Mouse (Mus musculus) E14TG2a.4 (cell line): ENCODE results near the gene Gm5269.

Source experiments
- H3K27me3 ChIP-seq: 2 replicates; pipeline ENCODE4 v1.6.1; 2014; ENCODE audit warnings: low read length, control low read depth; ENCODE audit not compliant: insufficient read depth
- H3K36me3 ChIP-seq: 2 replicates; pipeline ENCODE4 v1.6.1; 2014; ENCODE audit warnings: low read length, control low read depth; ENCODE audit not compliant: insufficient read depth
- H3K4me1 ChIP-seq: replicated peaks from 2 replicates; pipeline ENCODE4 v1.6.1; 2014; ENCODE audit warnings: low read depth, low read length, control low read depth
- H3K4me3 ChIP-seq: replicated peaks from 2 replicates; pipeline ENCODE4 v1.5.1; 2014; ENCODE audit warnings: mild to moderate bottlenecking, low read length
- H3K9me3 ChIP-seq: 2 replicates; pipeline ENCODE4 v1.6.1; 2014; ENCODE audit warnings: low read length, control low read depth
- CTCF ChIP-seq: conservative IDR thresholded peaks from 2 replicates; pipeline ENCODE4 v1.5.1; 2014; ENCODE audit warnings: low read length
- NANOG ChIP-seq: IDR thresholded peaks from 2 replicates; pipeline ENCODE4 v1.6.1; 2014; ENCODE audit warnings: borderline replicate concordance, low read length, mixed read lengths
- POU5F1 ChIP-seq: IDR thresholded peaks from 2 replicates; pipeline ENCODE4 v1.6.1; 2014; ENCODE audit warnings: low read length, borderline replicate concordance

Gene Gm5269

DNA sequence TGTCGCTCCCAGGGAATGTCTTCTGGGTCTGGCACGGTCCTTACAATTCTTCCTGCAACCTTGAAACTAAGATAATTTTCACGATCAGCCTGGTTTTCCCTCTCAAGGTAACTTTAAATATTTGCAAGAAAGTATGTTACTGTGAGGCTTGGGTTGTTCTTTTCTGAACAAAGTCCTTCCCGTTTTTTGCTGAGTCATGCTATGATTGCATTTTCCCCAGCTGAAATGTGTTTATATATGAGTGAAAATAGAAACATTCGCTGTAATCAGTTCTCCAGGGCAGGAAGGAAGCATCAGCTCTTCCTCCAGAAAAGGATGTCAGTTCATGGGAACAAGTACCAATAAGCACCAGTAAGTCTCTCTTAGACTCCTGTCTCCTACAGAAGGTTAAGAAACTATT, 29.7 kb downstream of the Gm5269 start:
- Histone ChIP-seq H3K4me1 (peaks cover 16% of the 10 kb centered on the region), H3K4me3 (no peak overlapping the region), H3K9me3 (no peaks in the 10 kb centered on the region), H3K27me3 (no peaks in the 10 kb centered on the region), H3K36me3 (no peaks in the 10 kb centered on the region)
- no peak for TF ChIP-seq CTCF
- TF ChIP-seq POU5F1, result no peak
- no peak for TF ChIP-seq NANOG

DNA sequence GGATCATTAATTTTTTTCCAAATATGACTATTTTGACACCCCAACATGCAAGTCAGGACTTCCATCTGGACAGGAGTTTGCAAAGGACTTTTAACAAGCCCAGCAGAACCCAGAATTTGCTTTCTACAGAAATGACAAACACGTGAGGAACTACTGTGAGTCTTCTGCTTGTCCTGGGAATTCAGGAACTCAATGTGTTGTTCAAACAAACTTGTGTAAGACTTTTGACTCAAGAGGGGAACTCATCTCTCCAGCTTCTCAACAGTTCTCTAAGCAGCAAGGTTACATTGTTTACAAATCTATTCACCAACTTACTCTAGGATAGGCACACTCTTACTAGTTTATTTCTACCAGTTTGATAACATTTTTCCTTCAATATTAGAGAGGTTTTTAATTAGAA, 32.0 kb downstream of the Gm5269 start:
- H3K9me3 ChIP-seq, result no peaks in the 10 kb centered on the region
- H3K36me3 ChIP-seq, result no peaks in the 10 kb centered on the region
- peaks cover 6% of the 10 kb centered on the region for H3K4me1 ChIP-seq
- H3K27me3 ChIP-seq, result no peaks in the 10 kb centered on the region
- H3K4me3 ChIP-seq, result no peak overlapping the region
- TF ChIP-seq NANOG, result no peak
- no peak for TF ChIP-seq CTCF
- TF ChIP-seq POU5F1, result no peak

DNA sequence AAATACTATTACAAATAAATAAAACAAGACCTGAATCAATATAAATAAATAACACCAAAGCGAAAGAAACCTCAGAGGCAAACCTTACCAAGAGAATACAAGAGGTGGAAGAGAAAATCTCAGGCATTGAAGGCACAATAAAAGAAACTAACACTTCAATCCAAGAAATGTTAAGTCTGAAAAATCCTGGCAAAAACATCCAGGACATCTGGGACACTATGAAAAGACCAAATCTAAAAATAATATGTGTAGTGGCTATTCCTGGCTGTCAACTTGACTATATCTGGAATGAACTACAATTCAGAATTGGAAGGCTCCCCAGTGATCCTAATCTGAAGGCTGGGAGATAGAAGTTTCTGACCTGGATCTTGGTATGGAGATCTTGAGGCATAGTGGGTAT, 44.6 kb downstream of the Gm5269 start:
- peaks cover 5% of the 10 kb centered on the region; the same call in 1 of the 2 replicates for H3K9me3 ChIP-seq
- H3K36me3 ChIP-seq, result no peaks in the 10 kb centered on the region
- H3K4me1 ChIP-seq, result no peaks in the 10 kb centered on the region
- TF ChIP-seq NANOG (no peak), POU5F1 (no peak), CTCF (no peak)
- no peak overlapping the region for H3K4me3 ChIP-seq
- no peaks in the 10 kb centered on the region for H3K27me3 ChIP-seq
